Mouse (Mus musculus): ENCODE data around the gene Ros1. TPM values are rescaled to one million over a fixed set of nuclear protein-coding genes. Genes with fewer than 3 reads are reported as not detected.

Gene Ros1
- total RNA-seq, 2 experiments from 2014 or later = not detected

- intact Hi-C loops (cut with DNase I) = no loop called here
- DNase-seq (ENCODE audit: low spot score in 2 of 2) = no peak
These were observed 169.2 kb downstream of the Ros1 start for GRCm38 (mm10) chr10:52025821-52026220.

- DNase-seq (ENCODE audit: low spot score in 2 of 2) = no peak
- intact Hi-C loops (cut with DNase I) = no loop called here
These were observed 169.8 kb downstream of the Ros1 start for GRCm38 (mm10) chr10:52025291-52025690.

DNA sequence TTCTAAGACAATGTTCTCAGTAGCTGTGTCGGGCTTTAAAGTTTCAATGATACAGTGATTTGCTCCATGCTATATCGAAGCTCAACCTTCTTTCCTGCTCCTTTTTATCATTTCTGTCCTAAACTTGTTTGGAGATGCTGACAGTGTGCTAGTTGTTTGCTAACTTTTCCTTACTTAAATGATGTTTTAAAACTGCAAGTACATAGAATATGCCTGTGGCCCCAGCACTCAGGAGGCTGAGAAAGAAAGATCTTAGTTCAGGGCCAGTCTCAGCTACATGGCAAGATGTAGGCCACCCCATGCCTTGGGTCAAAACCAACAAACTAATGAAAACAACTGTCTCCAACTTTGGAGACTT is 171.0 kb downstream of the Ros1 start:
- intact Hi-C loops (cut with DNase I) = no loop called here

DNA sequence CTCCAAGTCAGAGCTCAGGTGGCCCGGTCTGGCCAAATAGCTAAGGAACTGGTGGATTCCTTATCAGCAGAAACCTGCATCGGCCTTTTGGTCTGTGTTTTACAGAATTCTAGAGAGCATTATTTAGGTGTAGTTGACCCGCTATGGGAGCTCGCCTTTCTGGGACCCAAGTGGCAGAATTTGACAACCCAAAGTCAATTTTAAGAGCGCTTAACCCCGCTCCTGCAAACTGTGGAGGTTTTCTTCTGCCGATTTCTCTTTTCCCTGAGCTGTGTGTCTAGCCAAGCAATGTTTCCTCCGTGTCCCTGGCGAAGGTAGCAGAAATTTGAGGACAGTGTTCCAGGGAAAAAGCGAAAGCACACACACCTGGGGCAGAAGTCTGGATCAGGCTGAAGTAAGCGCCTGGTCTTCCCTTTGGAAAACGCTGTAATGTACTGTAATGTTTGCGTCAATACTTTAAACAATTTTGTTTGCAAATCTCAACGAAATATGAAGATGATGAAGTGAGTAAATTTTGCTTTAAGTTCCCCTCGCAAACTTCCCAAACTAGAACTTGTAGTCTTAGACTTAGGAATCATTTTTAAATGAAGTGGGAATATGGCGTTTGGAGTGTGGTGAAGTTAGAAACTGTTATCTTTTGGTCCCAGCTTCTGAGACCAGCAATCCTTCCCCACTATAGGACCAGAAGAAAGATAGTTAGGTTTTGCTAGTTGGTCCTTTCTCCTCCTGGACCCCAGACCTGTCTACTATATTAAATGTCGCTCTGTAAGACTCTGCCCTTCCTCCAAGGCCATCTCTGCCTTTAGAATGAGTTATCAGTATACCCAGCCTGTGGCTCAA is 171.6 kb downstream of the Ros1 start:
- DNase-seq (ENCODE audit: low spot score in 2 of 2) = peak in 1 of 2 experiments; percentile 24
- intact Hi-C loops (cut with DNase I) = loop anchor here (2.0 kb wide), 1 partner anchor 1121 kb away; no protein-coding TSS in a partner anchor

More for the DNA sequence above, 171.0 kb downstream of the Ros1 start:
- no peak for DNase-seq (ENCODE audit: low spot score in 2 of 2)

GRCm38 (mm10) chr10:52022413-52023212 is 172.4 kb downstream of the Ros1 start, which contains the start of gene Vgll2:
Gene Vgll2, plus strand, starts transcription at chr10:52022502.
- intact Hi-C loops (cut with DNase I) = loop anchor here (2.0 kb wide), 1 partner anchor 1120 kb away; no protein-coding TSS in a partner anchor
- peak; percentile 22 to 40 for DNase-seq (ENCODE audit: low spot score in 2 of 2)

GRCm38 (mm10) chr10:52021736-52022394 is 173.2 kb downstream of the Ros1 start:
- intact Hi-C loops (cut with DNase I) = loop anchor here (2.0 kb wide), 1 partner anchor 1119 kb away; no protein-coding TSS in a partner anchor

GRCm38 (mm10) chr10:52021231-52021630 is 173.8 kb downstream of the Ros1 start:
- intact Hi-C loops (cut with DNase I) = no loop called here

More at GRCm38 (mm10) chr10:52021736-52022394, 173.2 kb downstream of the Ros1 start:
- no peak for DNase-seq (ENCODE audit: low spot score in 2 of 2)

DNA sequence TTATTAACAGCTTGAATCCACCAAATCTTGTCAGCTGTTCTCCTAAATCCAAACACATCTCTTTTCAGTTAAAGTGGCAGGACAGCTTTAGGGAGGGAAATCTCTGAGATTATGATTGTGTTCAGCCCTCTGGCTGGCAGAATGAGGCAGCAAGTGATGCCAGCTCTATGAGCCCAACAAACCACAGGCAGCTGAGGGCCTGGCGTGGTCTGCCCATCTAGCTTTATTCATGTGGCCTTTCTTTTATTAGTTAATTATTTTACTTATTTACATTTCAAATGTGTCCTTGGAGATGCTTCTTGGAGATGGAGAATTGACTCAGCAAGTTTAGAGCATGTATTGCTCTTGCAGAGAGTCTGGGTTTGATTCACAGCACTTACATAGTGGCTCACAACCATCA is 176.6 kb downstream of the Ros1 start:
- no peak for DNase-seq (ENCODE audit: low spot score in 2 of 2)
- intact Hi-C loops (cut with DNase I) = no loop called here

More at GRCm38 (mm10) chr10:52021231-52021630, 173.8 kb downstream of the Ros1 start:
- no peak for DNase-seq (ENCODE audit: low spot score in 2 of 2)

Small RNAs within 50 kb of the gene (microRNA-seq; reads per million reads assigned to microRNA genes)
- not detected for gene Gm24084

Other genes with a start within 250 kb of the Ros1 start
- under 1 TPM in 1 of 2 experiments, not detected in 1; 0.25 TPM for gene Vgll2, start 172.7 kb downstream of the Ros1 start, total RNA-seq (2021)
- gene Dcbld1, start 38.4 kb upstream of the Ros1 start, total RNA-seq (2021) = 1 to 10 TPM; 5.5 to 6.3 TPM
- not detected for gene Gm26741, start 163.5 kb upstream of the Ros1 start, total RNA-seq (2021)
- 10 to 100 TPM; 44.0 to 46.4 TPM for gene Gopc, start 186.9 kb upstream of the Ros1 start, total RNA-seq (2021)
- not detected for gene Nepn, start 193.7 kb upstream of the Ros1 start, total RNA-seq (2021)
- 10 to 100 TPM; 53.7 to 74.5 TPM for gene Nus1, start 222.3 kb upstream of the Ros1 start, total RNA-seq (2021)